Mouse (Mus musculus) forelimb bud, embryonic 11.5 days (tissue): Measurements from ENCODE around the gene Gjc1.

ENCODE experiments used
- DNase-seq: peaks from one replicate; pipeline ENCODE4 v3.0.0-alpha.2; 2012; ENCODE audit warnings: low read depth, low spot score

Gjc1 gene

GRCm38 (mm10) chr11:102818121-102819020 lies 1.1 kb downstream of the Gjc1 start:
- DNase-seq = peak; percentile 19

- DNase-seq = no peak
Observed at GRCm38 (mm10) chr11:102814881-102815280, 4.6 kb downstream of the Gjc1 start.

GRCm38 (mm10) chr11:102810721-102811485 lies 8.6 kb downstream of the Gjc1 start:
- no peak for DNase-seq

GRCm38 (mm10) chr11:102808246-102808645 lies 11.3 kb downstream of the Gjc1 start:
- DNase-seq = no peak

GRCm38 (mm10) chr11:102803453-102803852 lies 16.0 kb downstream of the Gjc1 start:
- DNase-seq = no peak

- DNase-seq = no peak
Observed at GRCm38 (mm10) chr11:102794157-102794556, 25.3 kb downstream of the Gjc1 start.

GRCm38 (mm10) chr11:102791682-102792445 lies 27.6 kb downstream of the Gjc1 start:
- DNase-seq = no peak

GRCm38 (mm10) chr11:102787688-102788177 lies 31.8 kb downstream of the Gjc1 start:
- DNase-seq = no peak

GRCm38 (mm10) chr11:102783443-102783842 lies 36.1 kb downstream of the Gjc1 start:
- no peak for DNase-seq

- DNase-seq = no peak
Observed at GRCm38 (mm10) chr11:102781523-102781922, 38.0 kb downstream of the Gjc1 start.

- no peak for DNase-seq
Observed at GRCm38 (mm10) chr11:102780986-102781351, 38.5 kb downstream of the Gjc1 start.

- DNase-seq = no peak
Observed at GRCm38 (mm10) chr11:102780271-102780985, 39.1 kb downstream of the Gjc1 start.

- DNase-seq = no peak
Observed at GRCm38 (mm10) chr11:102779824-102780223, 39.7 kb downstream of the Gjc1 start.

GRCm38 (mm10) chr11:102779081-102779638 lies 40.3 kb downstream of the Gjc1 start:
- DNase-seq = no peak

- DNase-seq = no peak
Observed at GRCm38 (mm10) chr11:102778597-102778996, 40.9 kb downstream of the Gjc1 start.

GRCm38 (mm10) chr11:102778165-102778564 lies 41.3 kb downstream of the Gjc1 start:
- peak; percentile 39 for DNase-seq

- peak; percentile 63 for DNase-seq
Observed at GRCm38 (mm10) chr11:102777598-102777997, 41.9 kb downstream of the Gjc1 start.

GRCm38 (mm10) chr11:102774621-102775141 lies 44.8 kb downstream of the Gjc1 start:
- peak; percentile 96 for DNase-seq

- DNase-seq = peak; percentile 95
Observed at GRCm38 (mm10) chr11:102773713-102774611, 45.5 kb downstream of the Gjc1 start.
